22 mouse cellular contexts compared by ENCODE assay signal in genomic region chr5:97995881-97996280, GRCm38 (mm10). TPM values are rescaled to one million over a fixed set of nuclear protein-coding genes. Genes with fewer than 3 reads are reported as not detected.
DNase-seq lines count a peak whose midpoint lies in the region; ATAC-seq and TF ChIP-seq lines count a peak whose summit lies in the region.
"Had no signal": no experiment of that assay in that cellular context is flagged by ENCODE, and none has a peak within 500 bp of the region (broad histone marks: within the 10 kb centered on the region; RNA-seq: fewer than 3 reads in every experiment).

No protein-coding gene starts in this region.

- H3K27ac ChIP-seq in heart, adult 2 months = peak overlapping the region; percentile 67
- no peak overlapping the region for H3K27ac ChIP-seq in heart, embryonic 10.5 days
- H3K27ac ChIP-seq in intestine, embryonic 14.5 days (ENCODE audit: low read depth) = no peak overlapping the region
- no peak overlapping the region for H3K27ac ChIP-seq in intestine, postnatal 0 days (ENCODE audit: low read depth, low read length)
- H3K27ac ChIP-seq in lung, embryonic 15.5 days = no peak overlapping the region
- no peak overlapping the region for H3K27ac ChIP-seq in limb, embryonic 13.5 days
- H3K27ac ChIP-seq: embryonic facial prominence, embryonic 13.5 days; forebrain, embryonic 12.5 days; hindbrain, embryonic 13.5 days; liver, embryonic 12.5 days; neural tube, embryonic 12.5 days had no signal

- H3K9me3 ChIP-seq in heart, embryonic 10.5 days = no peaks in the 10 kb centered on the region
- no peaks in the 10 kb centered on the region for H3K9me3 ChIP-seq in intestine, embryonic 14.5 days (ENCODE audit: control insufficient read depth, low read length)
- no peaks in the 10 kb centered on the region for H3K9me3 ChIP-seq in intestine, postnatal 0 days (ENCODE audit: control insufficient read depth)
- no peaks in the 10 kb centered on the region for H3K9me3 ChIP-seq in lung, embryonic 15.5 days
- no peaks in the 10 kb centered on the region for H3K9me3 ChIP-seq in limb, embryonic 13.5 days
- H3K9me3 ChIP-seq: embryonic facial prominence, embryonic 13.5 days; forebrain, embryonic 12.5 days; hindbrain, embryonic 13.5 days; liver, embryonic 12.5 days; neural tube, embryonic 12.5 days had no signal

- peaks cover 11% of the 10 kb centered on the region for H3K36me3 ChIP-seq in heart, adult 2 months (ENCODE audit: control insufficient read depth, insufficient read depth, low read length)
- peaks cover 15% of the 10 kb centered on the region for H3K36me3 ChIP-seq in heart, embryonic 10.5 days
- peaks cover 14% of the 10 kb centered on the region; the same call in 1 of the 2 replicates for H3K36me3 ChIP-seq in intestine, embryonic 14.5 days (ENCODE audit: control insufficient read depth, insufficient read depth, low read length)
- H3K36me3 ChIP-seq in intestine, postnatal 0 days (ENCODE audit: control insufficient read depth, insufficient read depth) = peaks cover 2% of the 10 kb centered on the region
- H3K36me3 ChIP-seq in lung, embryonic 15.5 days = 0 out of 2 replicates have a peak, but pooled peaks cover 2% of the 10 kb centered on the region
- peaks cover 9% of the 10 kb centered on the region for H3K36me3 ChIP-seq in limb, embryonic 13.5 days
- H3K36me3 ChIP-seq: forebrain, embryonic 12.5 days; hindbrain, embryonic 13.5 days; liver, embryonic 12.5 days; neural tube, embryonic 12.5 days had no signal

- no peak overlapping the region for H3K4me2 ChIP-seq in intestine, embryonic 14.5 days (ENCODE audit: low read length)
- no peak overlapping the region for H3K4me2 ChIP-seq in intestine, postnatal 0 days (replicated peaks; ENCODE audit: low read depth)
- H3K4me2 ChIP-seq in lung, embryonic 15.5 days = no peak overlapping the region
- H3K4me2 ChIP-seq in limb, embryonic 13.5 days (replicated peaks) = no peak overlapping the region
- H3K4me2 ChIP-seq: embryonic facial prominence, embryonic 13.5 days; forebrain, embryonic 12.5 days; hindbrain, embryonic 13.5 days; liver, embryonic 12.5 days; neural tube, embryonic 12.5 days had no signal

- no peaks in the 10 kb centered on the region for H3K4me1 ChIP-seq in heart, adult 2 months (ENCODE audit: control insufficient read depth, insufficient read depth, low read length)
- H3K4me1 ChIP-seq in heart, embryonic 10.5 days = no peaks in the 10 kb centered on the region
- H3K4me1 ChIP-seq in intestine, embryonic 14.5 days (replicated peaks; ENCODE audit: control insufficient read depth, insufficient read depth, low read length) = no peaks in the 10 kb centered on the region
- H3K4me1 ChIP-seq in intestine, postnatal 0 days (replicated peaks; ENCODE audit: control insufficient read depth, insufficient read depth, low read length) = no peaks in the 10 kb centered on the region
- H3K4me1 ChIP-seq in lung, embryonic 15.5 days = no peaks in the 10 kb centered on the region
- H3K4me1 ChIP-seq in limb, embryonic 13.5 days = peaks cover 9% of the 10 kb centered on the region
- H3K4me1 ChIP-seq: embryonic facial prominence, embryonic 13.5 days; forebrain, embryonic 12.5 days; hindbrain, embryonic 13.5 days; liver, embryonic 12.5 days; neural tube, embryonic 12.5 days had no signal

- TF ChIP-seq POLR2A in heart, adult 2 months (IDR thresholded peaks at IDR 0.05; ENCODE audit: insufficient read depth, low read depth, low read length) = no peak

- DNase-seq in heart, adult 2 months = no peak
- no peak for DNase-seq in heart, embryonic 10.5 days (ENCODE audit: low spot score)
- no peak for DNase-seq in intestine, embryonic 14.5 days (ENCODE audit: low spot score)
- no peak for DNase-seq in lung, postnatal 25 days (ENCODE audit: low spot score)
- no peak for DNase-seq in spleen, postnatal 36 days (ENCODE audit: low spot score in 2 of 2)
- DNase-seq: adrenal gland, postnatal 14 days; cerebellum, adult 2 months; cerebellum, postnatal 25 days; embryo, embryonic 11 days; heart, postnatal 14 days; layer of hippocampus, adult 9-11 months; midbrain, embryonic 14.5 days; right cerebral cortex, postnatal 14 days had no signal

- no peaks in the 10 kb centered on the region for H3K27me3 ChIP-seq in heart, adult 2 months (ENCODE audit: control insufficient read depth, insufficient read depth, low read length)
- H3K27me3 ChIP-seq in heart, embryonic 10.5 days (ENCODE audit: insufficient read depth, poor library complexity, severe bottlenecking) = no peaks in the 10 kb centered on the region
- no peaks in the 10 kb centered on the region for H3K27me3 ChIP-seq in intestine, embryonic 14.5 days (replicated peaks; ENCODE audit: control insufficient read depth, insufficient read depth, low read length)
- H3K27me3 ChIP-seq in intestine, postnatal 0 days (replicated peaks; ENCODE audit: control insufficient read depth, insufficient read depth, low read length) = no peaks in the 10 kb centered on the region
- H3K27me3 ChIP-seq in lung, embryonic 15.5 days = no peaks in the 10 kb centered on the region
- H3K27me3 ChIP-seq in limb, embryonic 13.5 days = no peaks in the 10 kb centered on the region
- H3K27me3 ChIP-seq: embryonic facial prominence, embryonic 13.5 days; forebrain, embryonic 12.5 days; hindbrain, embryonic 13.5 days; liver, embryonic 12.5 days; neural tube, embryonic 12.5 days had no signal

- no peak overlapping the region for H3K9ac ChIP-seq in heart, adult 2 months (ENCODE audit: low read depth, low read length)
- no peak overlapping the region for H3K9ac ChIP-seq in intestine, embryonic 14.5 days (ENCODE audit: low read length)
- no peak overlapping the region for H3K9ac ChIP-seq in intestine, postnatal 0 days (ENCODE audit: low read depth, low read length)
- no peak overlapping the region for H3K9ac ChIP-seq in lung, embryonic 15.5 days
- H3K9ac ChIP-seq in limb, embryonic 13.5 days = no peak overlapping the region
- H3K9ac ChIP-seq: embryonic facial prominence, embryonic 13.5 days; forebrain, embryonic 12.5 days; hindbrain, embryonic 13.5 days; liver, embryonic 12.5 days; neural tube, embryonic 12.5 days had no signal

- intact Hi-C loops in heart, adult 2 months (cut with DNase I) = no loop called here

- no peak overlapping the region for H3K4me3 ChIP-seq in heart, adult 2 months
- no peak overlapping the region for H3K4me3 ChIP-seq in heart, embryonic 10.5 days
- no peak overlapping the region for H3K4me3 ChIP-seq in intestine, embryonic 14.5 days (ENCODE audit: low read depth, low read length)
- H3K4me3 ChIP-seq in intestine, postnatal 0 days (ENCODE audit: low read depth, low read length) = no peak overlapping the region
- no peak overlapping the region for H3K4me3 ChIP-seq in lung, embryonic 15.5 days
- no peak overlapping the region for H3K4me3 ChIP-seq in limb, embryonic 13.5 days
- H3K4me3 ChIP-seq: embryonic facial prominence, embryonic 13.5 days; erythroblast, embryonic 14.5 days; forebrain, embryonic 12.5 days; hindbrain, embryonic 13.5 days; liver, embryonic 12.5 days; neural tube, embryonic 12.5 days had no signal

- WGBS in heart, adult 2 months = 45% methylated on average over 4 of the region's 4 CpGs
- WGBS in heart, embryonic 10.5 days = 70% methylated on average over 4 of the region's 4 CpGs
- WGBS in intestine, embryonic 14.5 days = 56% methylated on average over 4 of the region's 4 CpGs
- WGBS in intestine, postnatal 0 days = 42% methylated on average over 4 of the region's 4 CpGs
- WGBS in lung, embryonic 15.5 days = 64% methylated on average over 4 of the region's 4 CpGs
- WGBS in limb, embryonic 13.5 days = 38% methylated on average over 4 of the region's 4 CpGs

- peak; percentile 27; the same call in 1 of the 2 replicates for ATAC-seq in intestine, embryonic 14.5 days (replicated peaks; ENCODE audit: low FRiP score, low TSS enrichment, low read depth)
- ATAC-seq in intestine, postnatal 0 days = no peak
- peak; percentile 35; the same call in 1 of the 2 replicates for ATAC-seq in lung, embryonic 15.5 days (ENCODE audit: borderline replicate concordance, extremely low read depth, low FRiP score, low TSS enrichment)
- ATAC-seq in limb, embryonic 13.5 days (ENCODE audit: low FRiP score, low read depth) = peak; percentile 48
- ATAC-seq: liver, embryonic 12.5 days had no signal

- no peak for TF ChIP-seq EP300 in heart, adult 2 months (IDR thresholded peaks at IDR 0.05; ENCODE audit: insufficient read depth, low read depth, low read length)

- H3K79me2 ChIP-seq in heart, adult 2 months (replicated peaks; ENCODE audit: control insufficient read depth, insufficient read depth, low read length) = no peaks in the 10 kb centered on the region; the same call in 1 of the 2 replicates

- TF ChIP-seq CTCF in heart, adult 2 months (IDR thresholded peaks at IDR 0.05) = no peak
- TF ChIP-seq CTCF in intestine, postnatal 0 days (IDR thresholded peaks at IDR 0.05; ENCODE audit: low read depth) = no peak

RNA-seq across cellular contexts. Expression of gene Antxr2, which starts 35.0 kb away (rescaled TPM):
- total RNA-seq in heart, adult 2 months (2021) = 10 to 100 TPM; 70.7 to 78.9 TPM
- polyA plus RNA-seq in heart, adult 2 months (2012; rRNA removed) = 28.1 and 53.7 TPM in 2 replicates
- 27.4 and 44.0 TPM in 2 replicates for polyA plus RNA-seq in heart, embryonic 10.5 days (2016; fragmentation: Nextera tagmentation; extraction: Ambion mirVana)
- polyA plus RNA-seq in intestine, embryonic 14.5 days (2014; fragmentation: Nextera tagmentation; extraction: Ambion mirVana) = 23.7 and 24.6 TPM in 2 replicates
- 17.5 and 18.3 TPM in 2 replicates for polyA plus RNA-seq in intestine, postnatal 0 days (2015; fragmentation: Nextera tagmentation; extraction: Ambion mirVana)
- 31.5 and 34.1 TPM in 2 replicates for polyA plus RNA-seq in lung, embryonic 15.5 days (2015; fragmentation: Nextera tagmentation; extraction: Ambion mirVana)
- 29.1 and 32.1 TPM in 2 replicates for polyA plus RNA-seq in limb, embryonic 13.5 days (2015; fragmentation: Nextera tagmentation; extraction: Ambion mirVana)
